Mouse (Mus musculus) heart, embryonic 15.5 days (tissue): ENCODE results near the gene Pfn1. TPM values are rescaled to one million over a fixed set of nuclear protein-coding genes. Genes with fewer than 3 reads are reported as not detected.

Experiments
- ATAC-seq: fragments of 200-750 bp; cut with Nextera tagmentation; replicated peaks from 2 replicates; pipeline ENCODE4 v1.8.0; 2017; ENCODE audit warnings: low read depth, moderate TSS enrichment; ENCODE audit not compliant: insufficient number of reproducible peaks, insufficient read depth, low FRiP score
- H3K27ac ChIP-seq: fragments of 300-500 bp; sonication (generic); 2 replicates; pipeline ENCODE4 v1.5.1; 2015; ENCODE audit warnings: mild to moderate bottlenecking, inconsistent platforms
- H3K27me3 ChIP-seq: fragments of 300-500 bp; sonication (generic); 2 replicates; pipeline ENCODE4 v1.6.1; 2015; ENCODE audit warnings: inconsistent platforms
- H3K36me3 ChIP-seq: fragments of 300-500 bp; sonication (generic); 2 replicates; pipeline ENCODE4 v1.6.1; 2015; ENCODE audit warnings: mild to moderate bottlenecking, inconsistent platforms
- H3K4me1 ChIP-seq: fragments of 300-500 bp; sonication (generic); replicated peaks from 2 replicates; pipeline ENCODE4 v1.6.1; 2015; ENCODE audit warnings: inconsistent platforms
- H3K4me2 ChIP-seq: fragments of 300-500 bp; sonication (generic); 2 replicates; pipeline ENCODE4 v1.6.1; 2015; ENCODE audit warnings: inconsistent platforms, mild to moderate bottlenecking, moderate library complexity
- H3K4me3 ChIP-seq: fragments of 300-500 bp; sonication (generic); 2 replicates; pipeline ENCODE4 v1.5.1; 2015; ENCODE audit warnings: mild to moderate bottlenecking, inconsistent platforms
- H3K9ac ChIP-seq: fragments of 300-500 bp; sonication (generic); 2 replicates; pipeline ENCODE4 v1.6.1; 2015; ENCODE audit warnings: mild to moderate bottlenecking, inconsistent platforms
- H3K9me3 ChIP-seq: fragments of 300-500 bp; sonication (generic); replicated peaks from 2 replicates; pipeline ENCODE4 v1.6.1; 2016; ENCODE audit warnings: inconsistent platforms
- WGBS: fragments of 180-500 bp; shearing (Covaris S2); methylation state at CpG from one replicate; pipeline ENCODE4 v1.1.7; 2015; ENCODE audit warnings: mixed read lengths; 5-methylcytosine and 5-hydroxymethylcytosine counted together
- polyA plus RNA-seq: library from polyadenylated mRNA; unstranded; fragments of >200 nt; fragmentation: Nextera tagmentation; extraction: Ambion mirVana; gene quantifications from 2 replicates; pipeline ENCODE4 v1.2.1, GENCODE M21; 2015

The Pfn1 gene
- polyA plus RNA-seq, 1 experiment from 2014 or later = 1,318 TPM

DNA sequence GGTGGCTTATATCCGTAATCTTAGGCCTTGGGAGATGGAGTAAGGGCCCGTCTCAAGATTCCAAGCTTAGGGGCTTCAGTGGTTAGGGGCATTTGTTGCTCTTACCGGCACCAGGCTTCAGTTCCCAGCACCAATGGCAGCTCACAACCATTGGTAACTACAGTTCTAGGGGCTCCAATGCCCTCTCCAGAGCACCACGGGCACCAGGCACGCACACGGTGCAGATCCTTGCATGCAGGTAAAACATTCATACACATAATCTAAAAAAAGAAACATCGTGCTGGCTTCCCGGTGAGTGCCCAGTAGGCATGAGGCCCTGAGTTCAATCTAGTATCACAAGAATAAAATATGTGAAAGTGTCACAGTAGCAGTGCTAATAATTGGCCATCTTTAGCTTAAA, 8.7 kb upstream of the Pfn1 start:
- Histone ChIP-seq H3K9me3 (no peaks in the 10 kb centered on the region), H3K9ac (no peak overlapping the region), H3K4me2 (no peak overlapping the region), H3K4me1 (peaks cover 39% of the 10 kb centered on the region), H3K4me3 (no peak overlapping the region), H3K27ac (no peak overlapping the region), H3K27me3 (no peaks in the 10 kb centered on the region), H3K36me3 (peaks cover 56% of the 10 kb centered on the region)
- no peak for ATAC-seq
- WGBS = 72% methylated on average over 8 of the region's 8 CpGs

DNA sequence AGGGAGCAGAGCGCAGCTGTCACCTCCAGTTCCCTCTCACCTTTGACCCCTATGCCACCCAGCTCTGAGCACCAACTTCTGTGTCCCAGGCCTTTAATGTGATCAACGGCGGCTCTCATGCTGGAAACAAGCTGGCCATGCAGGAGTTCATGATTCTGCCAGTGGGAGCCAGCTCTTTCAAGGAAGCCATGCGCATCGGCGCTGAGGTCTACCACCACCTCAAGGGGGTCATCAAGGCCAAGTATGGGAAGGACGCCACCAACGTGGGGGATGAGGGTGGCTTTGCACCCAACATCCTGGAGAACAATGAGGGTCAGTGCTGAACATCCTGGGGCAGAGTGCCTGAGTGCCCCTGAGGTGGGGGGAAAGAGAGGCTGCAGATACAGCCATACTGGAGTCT, 6.1 kb upstream of the Pfn1 start:
- Histone ChIP-seq H3K9ac (no peak overlapping the region), H3K27me3 (no peaks in the 10 kb centered on the region), H3K4me3 (no peak overlapping the region), H3K9me3 (no peaks in the 10 kb centered on the region), H3K4me1 (peaks cover 49% of the 10 kb centered on the region), H3K27ac (no peak overlapping the region), H3K4me2 (no peak overlapping the region), H3K36me3 (peaks cover 46% of the 10 kb centered on the region)
- no peak for ATAC-seq
- WGBS = 83% methylated on average over 8 of the region's 8 CpGs

DNA sequence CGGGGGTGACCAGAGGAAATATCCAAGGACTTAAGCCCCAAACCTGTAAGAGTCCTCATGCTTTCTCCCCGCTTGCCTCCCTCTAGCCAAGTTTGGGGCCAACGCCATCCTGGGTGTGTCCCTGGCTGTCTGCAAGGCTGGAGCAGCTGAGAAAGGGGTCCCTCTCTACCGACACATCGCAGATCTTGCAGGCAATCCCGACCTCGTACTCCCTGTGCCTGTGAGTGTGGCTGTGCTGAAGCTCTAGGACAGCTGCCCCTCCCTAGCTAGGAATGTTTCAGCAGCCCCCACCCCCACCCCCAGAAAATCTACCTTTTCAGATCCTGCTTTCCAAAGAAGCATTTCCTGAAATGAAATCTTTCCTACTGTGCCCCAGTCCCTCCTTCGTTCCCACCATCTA, 4.5 kb upstream of the Pfn1 start:
- H3K27me3 ChIP-seq = no peaks in the 10 kb centered on the region
- H3K4me3 ChIP-seq = peak overlapping the region; percentile 98
- H3K9ac ChIP-seq = no peak overlapping the region
- no peaks in the 10 kb centered on the region for H3K9me3 ChIP-seq
- ATAC-seq = no peak
- H3K27ac ChIP-seq = no peak overlapping the region
- 56% methylated on average over 8 of the region's 8 CpGs for WGBS
- peaks cover 53% of the 10 kb centered on the region for H3K4me1 ChIP-seq
- H3K4me2 ChIP-seq = peak overlapping the region; percentile 93
- peaks cover 30% of the 10 kb centered on the region for H3K36me3 ChIP-seq

DNA sequence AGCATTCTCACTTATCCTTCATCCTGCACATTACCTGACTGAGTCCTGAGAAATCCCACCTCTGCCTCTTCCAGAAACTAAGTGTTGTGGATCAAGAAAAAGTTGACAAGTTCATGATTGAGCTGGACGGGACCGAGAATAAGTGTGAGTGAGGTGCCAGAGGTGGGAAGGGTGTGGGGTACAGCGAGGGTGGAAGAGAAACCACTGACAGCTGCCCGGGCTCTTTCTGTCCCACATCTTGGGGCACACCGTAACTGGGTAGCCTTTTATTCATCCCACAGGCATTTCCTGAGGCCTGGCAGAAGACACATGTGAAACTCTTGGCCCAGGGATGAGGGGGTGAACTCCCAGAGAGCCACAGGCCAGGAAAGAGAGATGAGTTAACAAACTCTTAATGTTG, 4.1 kb upstream of the Pfn1 start:
- Histone ChIP-seq H3K9ac (peak overlapping the region; percentile 59), H3K9me3 (no peaks in the 10 kb centered on the region), H3K27ac (peak overlapping the region; percentile 99), H3K4me2 (peak overlapping the region; percentile 93), H3K4me1 (peaks cover 53% of the 10 kb centered on the region), H3K4me3 (peak overlapping the region; percentile 98), H3K27me3 (no peaks in the 10 kb centered on the region), H3K36me3 (peaks cover 28% of the 10 kb centered on the region)
- 69% methylated on average over 5 of the region's 5 CpGs for WGBS
- no peak for ATAC-seq

DNA sequence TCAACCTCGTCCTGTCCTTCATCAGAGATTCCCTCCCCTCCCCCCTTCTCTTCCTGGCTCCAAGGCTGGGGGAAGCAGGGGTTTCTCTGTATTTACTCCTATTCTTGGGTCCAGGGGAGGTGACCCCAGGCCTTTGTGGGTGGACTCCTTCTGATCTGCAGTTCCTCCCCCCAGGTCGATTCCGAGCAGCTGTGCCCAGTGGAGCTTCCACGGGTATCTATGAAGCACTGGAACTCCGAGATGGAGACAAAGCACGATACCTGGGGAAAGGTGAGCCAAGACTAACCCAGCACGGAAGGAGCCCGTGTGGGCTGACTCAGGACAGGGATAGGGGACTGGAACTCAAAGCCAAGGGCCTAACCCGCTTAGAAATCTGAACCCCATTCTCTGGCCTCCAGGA, 3.5 kb upstream of the Pfn1 start:
- H3K9me3 ChIP-seq = no peaks in the 10 kb centered on the region
- peak overlapping the region; percentile 59 for H3K9ac ChIP-seq
- peaks cover 25% of the 10 kb centered on the region for H3K36me3 ChIP-seq
- H3K4me1 ChIP-seq = peaks cover 54% of the 10 kb centered on the region
- H3K4me2 ChIP-seq = peak overlapping the region; percentile 93
- ATAC-seq = no peak
- 47% methylated on average over 9 of the region's 9 CpGs for whole genome bisulfite sequencing
- H3K27me3 ChIP-seq = no peaks in the 10 kb centered on the region
- peak overlapping the region; percentile 99 for H3K27ac ChIP-seq
- H3K4me3 ChIP-seq = peak overlapping the region; percentile 98

DNA sequence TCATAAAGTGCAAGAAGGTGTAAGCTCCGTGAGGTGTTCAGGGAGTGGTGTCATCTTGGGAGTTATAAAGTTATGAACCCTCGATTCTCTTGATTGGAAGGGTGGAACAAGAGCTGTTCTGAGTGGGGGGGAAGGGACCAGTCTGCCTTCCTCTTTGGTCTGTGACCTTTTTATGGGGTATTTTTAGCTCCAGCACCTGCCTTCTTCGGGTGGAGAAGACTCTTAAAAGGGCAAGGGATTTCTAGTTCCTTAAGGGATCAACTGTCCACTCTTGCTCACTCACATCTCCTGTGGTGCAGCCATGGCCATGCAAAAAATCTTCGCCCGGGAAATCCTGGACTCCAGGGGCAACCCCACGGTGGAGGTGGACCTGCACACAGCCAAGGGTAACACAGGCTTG, 3.1 kb upstream of the Pfn1 start:
- Histone ChIP-seq H3K4me1 (peaks cover 57% of the 10 kb centered on the region), H3K4me2 (peak overlapping the region; percentile 93), H3K27me3 (no peaks in the 10 kb centered on the region), H3K9me3 (no peaks in the 10 kb centered on the region), H3K4me3 (peak overlapping the region; percentile 98), H3K27ac (peak overlapping the region; percentile 99), H3K36me3 (peaks cover 25% of the 10 kb centered on the region), H3K9ac (peak overlapping the region; percentile 59)
- 34% methylated on average over 6 of the region's 6 CpGs for WGBS
- no peak for ATAC-seq

DNA sequence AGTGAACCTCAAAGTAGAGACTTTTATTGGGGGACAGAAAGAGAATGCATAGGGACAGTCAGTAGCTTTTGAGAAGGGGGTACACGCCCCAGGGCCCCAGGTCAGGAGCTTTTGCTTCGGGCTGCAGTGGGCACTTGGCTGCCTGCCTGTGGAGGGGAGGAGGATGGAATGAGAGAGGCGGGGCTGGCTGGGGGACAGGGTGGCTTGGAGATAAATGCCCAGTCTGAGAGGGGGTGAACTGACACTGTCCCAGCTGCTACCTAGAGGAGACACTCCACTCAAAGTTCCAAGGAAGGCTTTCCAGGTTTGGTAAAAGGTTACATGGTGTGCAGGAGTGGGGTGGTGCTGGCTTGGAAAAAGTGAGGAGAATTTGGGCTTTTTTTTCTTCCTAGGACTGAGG, 2.5 kb upstream of the Pfn1 start, which contains the start of gene Eno3:
Eno3 (plus strand) TSS at position 239 of the 400 bp plus-strand sequence.
- Histone ChIP-seq H3K9me3 (no peaks in the 10 kb centered on the region), H3K4me1 (peaks cover 63% of the 10 kb centered on the region), H3K27ac (peak within 1 kb of the TSS; percentile 99), H3K4me2 (peak within 1 kb of the TSS; percentile 93), H3K36me3 (peaks cover 25% of the 10 kb centered on the region), H3K9ac (peak within 1 kb of the TSS; percentile 100), H3K4me3 (peak within 1 kb of the TSS; percentile 98), H3K27me3 (no peaks in the 10 kb centered on the region)
- ATAC-seq = peak; percentile 48
- WGBS = 12% methylated on average over 3 of the region's 3 CpGs

DNA sequence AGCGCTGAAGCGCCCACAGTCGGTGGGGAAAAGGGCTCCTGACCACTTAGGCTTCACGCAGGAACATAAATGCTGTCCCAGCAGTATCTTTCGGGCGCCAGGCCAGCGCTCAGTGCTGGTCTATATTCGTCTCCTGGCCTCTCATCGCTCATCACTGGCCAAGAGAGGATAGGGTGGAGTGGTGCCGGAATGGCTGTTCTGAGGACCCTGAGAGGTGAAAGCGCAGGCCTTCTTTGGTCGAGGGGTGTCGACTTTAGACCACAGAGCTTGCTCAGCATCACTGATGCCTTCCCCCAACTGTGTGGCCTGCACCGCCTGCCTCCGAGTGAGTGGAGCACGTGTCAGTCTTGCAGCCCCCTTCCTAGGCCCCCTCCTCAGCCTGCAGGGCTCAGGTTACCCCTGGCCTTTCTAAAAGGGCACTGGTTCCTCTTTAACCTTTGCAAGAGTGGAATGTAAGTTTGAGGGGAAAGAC, 2.0 kb upstream of the Pfn1 start:
- peak; percentile 38 for ATAC-seq
- H3K4me3 ChIP-seq = peak overlapping the region; percentile 98
- peak overlapping the region; percentile 93 for H3K4me2 ChIP-seq
- H3K36me3 ChIP-seq = peaks cover 26% of the 10 kb centered on the region
- 4% methylated on average over 16 of the region's 16 CpGs for WGBS
- no peaks in the 10 kb centered on the region for H3K9me3 ChIP-seq
- H3K27me3 ChIP-seq = no peaks in the 10 kb centered on the region
- H3K27ac ChIP-seq = peak overlapping the region; percentile 99
- H3K9ac ChIP-seq = peak overlapping the region; percentile 100
- H3K4me1 ChIP-seq = peaks cover 67% of the 10 kb centered on the region

DNA sequence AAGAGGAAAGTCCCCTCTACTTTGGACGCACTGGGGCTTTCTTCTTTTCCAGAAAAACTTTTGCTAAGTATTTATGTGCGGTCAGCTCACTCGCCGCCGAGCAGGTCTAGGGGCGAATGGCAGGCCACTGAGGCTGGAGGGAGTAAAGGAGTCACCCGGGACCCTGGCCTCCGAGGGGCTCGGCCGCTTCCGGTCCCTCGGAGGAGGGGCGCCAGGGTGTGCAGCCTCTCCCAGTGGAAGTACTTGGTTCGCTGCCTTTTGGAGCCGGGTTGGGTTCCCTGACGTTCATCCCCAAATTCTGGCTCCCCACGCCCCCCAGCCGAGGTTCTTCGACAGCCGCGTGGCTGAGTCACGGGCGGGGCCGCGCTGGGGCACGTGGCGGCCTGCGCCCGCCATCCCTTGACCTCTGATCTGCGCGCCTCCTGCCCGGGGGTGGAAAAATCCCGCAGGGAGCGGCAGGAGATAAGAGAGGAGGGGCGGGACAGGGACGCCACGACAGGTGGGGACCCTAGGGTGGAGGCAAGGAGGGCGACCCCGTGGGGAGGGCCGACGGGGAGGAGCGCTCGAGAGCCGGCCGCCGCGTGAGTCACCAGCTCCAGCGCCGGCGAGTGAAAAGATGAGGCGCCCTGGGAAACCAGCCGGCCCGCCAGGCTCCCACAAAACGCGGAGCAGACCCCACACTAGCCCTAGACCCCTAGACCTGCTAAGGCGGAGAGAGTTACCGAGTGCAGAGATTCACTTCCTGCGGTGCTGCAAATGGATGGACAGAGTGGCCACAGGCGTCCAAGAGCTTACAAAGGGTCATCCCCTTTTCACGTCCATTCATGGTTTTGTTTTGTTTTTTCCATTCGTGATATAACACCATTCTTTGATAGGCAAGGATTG, 1.4 kb upstream of the Pfn1 start:
- WGBS = under 1% methylated on average over 59 of the region's 61 CpGs
- ATAC-seq = peak; percentile 5; the same call in 1 of the 2 replicates
- Histone ChIP-seq H3K27me3 (no peaks in the 10 kb centered on the region), H3K9ac (peak overlapping the region; percentile 100), H3K4me2 (peak overlapping the region; percentile 93), H3K36me3 (peaks cover 27% of the 10 kb centered on the region), H3K4me1 (peaks cover 66% of the 10 kb centered on the region), H3K4me3 (peak overlapping the region; percentile 98), H3K9me3 (no peaks in the 10 kb centered on the region), H3K27ac (peak overlapping the region; percentile 99)

DNA sequence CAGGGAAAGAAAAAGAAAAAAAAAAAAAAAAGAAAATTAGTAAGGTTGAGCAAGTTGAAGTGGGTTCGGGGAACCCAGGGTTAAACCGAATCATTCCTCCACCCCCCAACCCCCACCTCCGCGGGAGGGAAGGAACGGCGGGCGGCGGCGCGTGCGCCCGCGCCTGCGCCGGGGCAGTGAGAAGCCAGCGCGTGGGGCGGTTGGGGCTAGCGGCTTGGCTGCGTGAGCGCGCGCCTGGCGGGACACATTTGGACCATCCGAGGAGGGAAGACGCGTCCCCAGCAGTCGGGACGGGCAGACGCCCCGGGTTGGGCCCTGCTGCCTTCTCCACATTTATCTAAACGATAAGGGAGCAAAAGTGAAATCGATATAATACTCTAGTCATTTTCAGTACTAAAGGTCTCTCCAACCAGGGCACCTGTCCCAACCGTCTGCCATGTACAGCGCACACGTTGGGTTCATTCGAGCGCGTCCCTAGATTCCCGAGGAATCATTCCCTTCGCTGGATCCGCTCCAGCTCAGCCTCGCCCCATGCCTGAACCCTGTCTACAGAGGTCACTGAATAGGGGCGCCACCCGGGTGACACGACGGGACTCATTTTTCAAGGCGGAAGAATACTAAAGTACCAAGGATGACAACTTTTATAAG, 603 bp upstream of the Pfn1 start:
- WGBS = 0% methylated on average over 38 of the region's 48 CpGs
- Histone ChIP-seq H3K9me3 (no peaks in the 10 kb centered on the region), H3K4me1 (peaks cover 67% of the 10 kb centered on the region)

DNA sequence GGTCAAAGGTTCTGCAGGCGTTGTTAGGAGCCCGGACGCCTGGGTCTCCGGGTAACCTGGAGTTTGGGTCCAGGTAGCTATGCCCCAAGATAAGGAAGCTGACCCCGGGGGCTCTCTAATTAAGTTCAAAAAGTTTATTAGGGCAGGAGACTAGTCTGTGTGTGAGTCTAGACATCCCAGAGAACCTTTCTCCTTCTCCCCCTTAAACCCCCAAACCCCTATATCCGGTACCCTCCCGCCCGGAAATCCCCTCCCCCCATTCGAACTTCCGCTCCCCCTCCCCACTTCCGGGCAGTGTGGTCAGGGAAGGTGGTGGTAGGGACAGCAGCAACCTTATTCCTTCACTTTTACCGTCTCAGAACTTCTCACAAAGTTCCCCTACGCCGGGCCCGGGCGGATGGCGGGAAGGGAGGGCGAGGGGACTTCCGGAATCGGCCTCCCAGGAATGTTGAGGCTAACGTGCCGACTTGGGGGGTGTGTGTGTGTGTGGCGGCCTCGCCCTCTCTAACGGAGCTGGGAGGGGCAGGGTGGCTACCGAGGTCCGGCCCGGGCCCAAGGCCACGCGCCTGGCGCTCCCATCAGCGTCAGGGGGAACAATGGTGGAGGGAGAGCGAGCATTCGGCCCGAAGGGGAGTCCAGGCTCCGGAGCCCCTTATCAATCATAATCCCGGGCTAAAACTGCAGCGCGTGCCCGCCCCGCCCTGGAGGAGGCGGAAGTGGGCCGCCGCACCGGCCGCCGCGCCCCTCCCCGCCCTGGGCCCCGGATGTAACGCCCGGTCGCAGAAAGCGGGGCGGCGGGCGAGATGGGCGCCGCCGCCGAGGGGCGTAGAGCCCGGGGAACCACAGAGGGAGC, 873 bp downstream of the Pfn1 start:
- under 1% methylated on average over 60 of the region's 63 CpGs for WGBS
- ATAC-seq = peak; percentile 27
- Histone ChIP-seq H3K4me2 (peak overlapping the region; percentile 93), H3K9ac (peak overlapping the region; percentile 100), H3K9me3 (no peaks in the 10 kb centered on the region), H3K4me1 (peaks cover 74% of the 10 kb centered on the region), H3K4me3 (peak overlapping the region; percentile 98), H3K27me3 (no peaks in the 10 kb centered on the region), H3K36me3 (peaks cover 37% of the 10 kb centered on the region), H3K27ac (peak overlapping the region; percentile 99)

More for the DNA sequence above, 603 bp upstream of the Pfn1 start:
- Histone ChIP-seq H3K27me3 (no peaks in the 10 kb centered on the region), H3K4me3 (peak overlapping the region; percentile 98), H3K4me2 (peak overlapping the region; percentile 93), H3K9ac (peak overlapping the region; percentile 100), H3K27ac (peak overlapping the region; percentile 99), H3K36me3 (peaks cover 28% of the 10 kb centered on the region)
- ATAC-seq = peak; percentile 33
